Mouse (Mus musculus) frontal cortex, adult (tissue): ENCODE results near the gene Cacnb2.
"Not testable (repeated sequence)": the region's sequence is repeated elsewhere in the genome, so short reads cannot be mapped to it uniquely, and the experiment has no call there.

Source experiments
- ATAC-seq: cut with Nextera tagmentation; 2 replicates; pipeline ENCODE4 v1.9.2; 2017; ENCODE audit warnings: mild to moderate bottlenecking, moderate library complexity, mixed read lengths; ENCODE audit not compliant: low TSS enrichment

The Cacnb2 gene

GRCm38 (mm10) chr2:14656673-14657072 lies 53.8 kb downstream of the Cacnb2 start:
- no peak for ATAC-seq

- ATAC-seq = no peak
Observed at GRCm38 (mm10) chr2:14657205-14657844, 54.4 kb downstream of the Cacnb2 start.

- no peak for ATAC-seq
Observed at GRCm38 (mm10) chr2:14665213-14665612, 62.3 kb downstream of the Cacnb2 start.

GRCm38 (mm10) chr2:14672117-14672516 lies 69.2 kb downstream of the Cacnb2 start:
- ATAC-seq = no peak

GRCm38 (mm10) chr2:14676885-14677516 lies 74.1 kb downstream of the Cacnb2 start:
- peak; percentile 85 for ATAC-seq

GRCm38 (mm10) chr2:14684231-14684630 lies 81.3 kb downstream of the Cacnb2 start:
- no peak for ATAC-seq

GRCm38 (mm10) chr2:14702973-14703645 lies 100.2 kb downstream of the Cacnb2 start:
- ATAC-seq = peak; percentile 88

GRCm38 (mm10) chr2:14703676-14704075 lies 100.8 kb downstream of the Cacnb2 start:
- no peak for ATAC-seq

GRCm38 (mm10) chr2:14710247-14710646 lies 107.4 kb downstream of the Cacnb2 start:
- no peak for ATAC-seq

GRCm38 (mm10) chr2:14711751-14712150 lies 108.9 kb downstream of the Cacnb2 start:
- ATAC-seq = peak; percentile 60; the same call in 1 of the 2 replicates

- no peak for ATAC-seq
Observed at GRCm38 (mm10) chr2:14713049-14713448, 110.2 kb downstream of the Cacnb2 start.

GRCm38 (mm10) chr2:14716666-14717065 lies 113.8 kb downstream of the Cacnb2 start:
- no peak for ATAC-seq

GRCm38 (mm10) chr2:14719119-14719718 lies 116.3 kb downstream of the Cacnb2 start:
- ATAC-seq = peak; percentile 90

- ATAC-seq = peak; percentile 88
Observed at GRCm38 (mm10) chr2:14725437-14725836, 122.5 kb downstream of the Cacnb2 start.

GRCm38 (mm10) chr2:14726601-14727000 lies 123.7 kb downstream of the Cacnb2 start:
- ATAC-seq = not testable (repeated sequence)

- peak; percentile 91 for ATAC-seq
Observed at GRCm38 (mm10) chr2:14738927-14739326, 136.0 kb downstream of the Cacnb2 start.

GRCm38 (mm10) chr2:14739510-14739909 lies 136.6 kb downstream of the Cacnb2 start:
- peak; percentile 68 for ATAC-seq

- peak; percentile 68 for ATAC-seq
Observed at GRCm38 (mm10) chr2:14740359-14740758, 137.5 kb downstream of the Cacnb2 start.

- no peak for ATAC-seq
Observed at GRCm38 (mm10) chr2:14744761-14745160, 141.9 kb downstream of the Cacnb2 start.

- peak; percentile 45 for ATAC-seq
Observed at GRCm38 (mm10) chr2:14762846-14763245, 160.0 kb downstream of the Cacnb2 start.

GRCm38 (mm10) chr2:14763931-14764330 lies 161.0 kb downstream of the Cacnb2 start:
- peak; percentile 92 for ATAC-seq

- ATAC-seq = no peak
Observed at GRCm38 (mm10) chr2:14769448-14769847, 166.6 kb downstream of the Cacnb2 start.
